Mouse (Mus musculus): ENCODE measurements around the gene Ufsp1. TPM values are rescaled to one million over a fixed set of nuclear protein-coding genes. Genes with fewer than 3 reads are reported as not detected.

Gene Ufsp1
- total and polyA plus RNA-seq, 3 experiments, result 6.9 to 16.1 TPM; not detected in 1

GRCm38 (mm10) chr5:137315084-137315903, 20.9 kb downstream of the Ufsp1 start:
- H3K27ac ChIP-seq (ENCODE audit: control insufficient read depth, low read depth, low read length), result no peak overlapping the region
- no peaks in the 10 kb centered on the region for H3K79me2 ChIP-seq (ENCODE audit: control insufficient read depth, insufficient read depth, low read length, poor library complexity)
- peaks cover 16 to 17% of the 10 kb centered on the region in 2 experiments for H3K4me1 ChIP-seq (ENCODE audit: control insufficient read depth in 1 of 2, insufficient read depth in 2 of 2, low read length in 2 of 2)
- no peaks in the 10 kb centered on the region for H3K9me3 ChIP-seq (replicated peaks; ENCODE audit: insufficient read depth, low read length)
- no peaks in the 10 kb centered on the region for H3K27me3 ChIP-seq (ENCODE audit: control insufficient read depth in 1 of 2, insufficient read depth in 2 of 2, low read length in 2 of 2)
- no peak overlapping the region for H3K4me3 ChIP-seq (ENCODE audit: control insufficient read depth in 1 of 2, insufficient read depth in 1 of 2, low read depth in 2 of 2, low read length in 2 of 2)
- peaks cover 0 to 13% of the 10 kb centered on the region in 2 experiments; a peak in 3 of 4 replicates for H3K36me3 ChIP-seq (ENCODE audit: control insufficient read depth in 1 of 2, insufficient read depth in 2 of 2, low read length in 2 of 2)
- H3K9ac ChIP-seq (ENCODE audit: control insufficient read depth, low read depth, low read length, poor library complexity, severe bottlenecking), result no peak overlapping the region
- TF ChIP-seq EP300 (IDR thresholded peaks at IDR 0.05; ENCODE audit: low read depth in 1 of 2, low read length in 2 of 2) (no peak), NELFE (IDR thresholded peaks at IDR 0.05; ENCODE audit: low read depth, low read length) (no peak), ELF1 (IDR thresholded peaks at IDR 0.05; ENCODE audit: low read depth, low read length) (no peak), MYB (IDR thresholded peaks at IDR 0.05; ENCODE audit: low read depth, low read length) (no peak), CTCF (IDR thresholded peaks at IDR 0.05 in 2 of 3, conservative IDR thresholded peaks at IDR 0.05 in 1 of 3; ENCODE audit: control insufficient read depth in 1 of 3, insufficient read depth in 1 of 3, low read depth in 2 of 3, low read length in 3 of 3, poor library complexity in 1 of 3, severe bottlenecking in 1 of 3) (peak in 2 of 3 experiments; percentile 36 to 43; a peak in 5 of 6 replicates), RCOR1 (IDR thresholded peaks at IDR 0.05; ENCODE audit: low read depth, low read length) (no peak), JUND (IDR thresholded peaks at IDR 0.05; ENCODE audit: low read depth, low read length) (no peak), POLR2AphosphoS2 (IDR thresholded peaks at IDR 0.05; ENCODE audit: low read length) (no peak), TAL1 (IDR thresholded peaks at IDR 0.05; ENCODE audit: low read length) (no peak), SMC3 (IDR thresholded peaks at IDR 0.05; ENCODE audit: low read depth, low read length) (0 out of 2 replicates have a peak, but pooled peaks have one; percentile 10)
- no peak for DNase-seq (ENCODE audit: low read depth, low spot score)

- Histone ChIP-seq H3K79me2 (ENCODE audit: control insufficient read depth, insufficient read depth, low read length, poor library complexity) (no peaks in the 10 kb centered on the region), H3K27me3 (ENCODE audit: control insufficient read depth in 1 of 2, insufficient read depth in 2 of 2, low read length in 2 of 2) (no peaks in the 10 kb centered on the region), H3K4me3 (ENCODE audit: control insufficient read depth in 1 of 2, insufficient read depth in 1 of 2, low read depth in 2 of 2, low read length in 2 of 2) (no peak overlapping the region), H3K9me3 (replicated peaks; ENCODE audit: insufficient read depth, low read length) (no peaks in the 10 kb centered on the region), H3K27ac (ENCODE audit: control insufficient read depth, low read depth, low read length) (peak overlapping the region; percentile 52), H3K36me3 (ENCODE audit: control insufficient read depth in 1 of 2, insufficient read depth in 2 of 2, low read length in 2 of 2) (peaks cover 0 to 13% of the 10 kb centered on the region in 2 experiments; a peak in 3 of 4 replicates), H3K4me1 (ENCODE audit: control insufficient read depth in 1 of 2, insufficient read depth in 2 of 2, low read length in 2 of 2) (peaks cover 16 to 17% of the 10 kb centered on the region in 2 experiments), H3K9ac (ENCODE audit: control insufficient read depth, low read depth, low read length, poor library complexity, severe bottlenecking) (peak overlapping the region; percentile 20; the same call in 1 of the 2 replicates)
- peak; percentile 64 for DNase-seq (ENCODE audit: low read depth, low spot score)
- TF ChIP-seq NRF1 (IDR thresholded peaks at IDR 0.05; ENCODE audit: insufficient read depth, low read depth, low read length, poor library complexity, severe bottlenecking) (no peak), KAT2A (conservative IDR thresholded peaks at IDR 0.05; ENCODE audit: low read depth, low read length) (no peak), USF2 (IDR thresholded peaks at IDR 0.05; ENCODE audit: borderline replicate concordance in 1 of 2, insufficient read depth in 1 of 2, low read depth in 1 of 2, low read length in 2 of 2) (no peak), MYC (IDR thresholded peaks at IDR 0.05; ENCODE audit: low read depth, low read length) (no peak), MAFK (IDR thresholded peaks at IDR 0.05; ENCODE audit: borderline replicate concordance, low read depth, low read length) (no peak), BHLHE40 (IDR thresholded peaks at IDR 0.05; ENCODE audit: borderline replicate concordance, low read depth, low read length) (peak; percentile 44; the same call in 1 of the 2 replicates), NELFE (IDR thresholded peaks at IDR 0.05; ENCODE audit: low read depth, low read length) (0 out of 2 replicates have a peak, but pooled peaks have one; percentile 33), ZNF384 (IDR thresholded peaks at IDR 0.05; ENCODE audit: low read depth, low read length) (peak; percentile 38; the same call in 1 of the 2 replicates), CHD1 (IDR thresholded peaks at IDR 0.05; ENCODE audit: low read depth, low read length) (no peak), CTCF (IDR thresholded peaks at IDR 0.05 in 2 of 3, conservative IDR thresholded peaks at IDR 0.05 in 1 of 3; ENCODE audit: control insufficient read depth in 1 of 3, insufficient read depth in 1 of 3, low read depth in 2 of 3, low read length in 3 of 3, poor library complexity in 1 of 3, severe bottlenecking in 1 of 3) (no peak), CHD2 (IDR thresholded peaks at IDR 0.05; ENCODE audit: low read length) (no peak), EP300 (IDR thresholded peaks at IDR 0.05; ENCODE audit: low read depth in 1 of 2, low read length in 2 of 2) (peak; percentile 88 to 93), TAL1 (IDR thresholded peaks at IDR 0.05; ENCODE audit: low read length) (no peak), JUND (IDR thresholded peaks at IDR 0.05; ENCODE audit: low read depth, low read length) (no peak), MXI1 (IDR thresholded peaks at IDR 0.05; ENCODE audit: low read depth, low read length) (0 out of 2 replicates have a peak, but pooled peaks have one; percentile 44), ZKSCAN1 (IDR thresholded peaks at IDR 0.05; ENCODE audit: low read depth, low read length) (no peak), MYB (IDR thresholded peaks at IDR 0.05; ENCODE audit: low read depth, low read length) (peak; percentile 69), ETS1 (IDR thresholded peaks at IDR 0.05; ENCODE audit: low read depth, low read length) (peak; percentile 90), ZMIZ1 (IDR thresholded peaks at IDR 0.05; ENCODE audit: low read depth, low read length) (no peak; the same call in 1 of the 2 replicates), HCFC1 (IDR thresholded peaks at IDR 0.05; ENCODE audit: low read depth, low read length) (0 out of 2 replicates have a peak, but pooled peaks have one; percentile 35), TBP (IDR thresholded peaks at IDR 0.05; ENCODE audit: low read depth, low read length) (peak; percentile 82; the same call in 1 of the 2 replicates), GABPA (IDR thresholded peaks at IDR 0.05; ENCODE audit: low read depth, low read length) (no peak), RCOR1 (IDR thresholded peaks at IDR 0.05; ENCODE audit: low read depth, low read length) (peak; percentile 57; the same call in 1 of the 2 replicates), SIN3A (IDR thresholded peaks at IDR 0.05; ENCODE audit: low read length) (peak; percentile 83)
These were observed 22.9 kb downstream of the Ufsp1 start for GRCm38 (mm10) chr5:137317361-137317760.

Measured in MEL (cell line).